Mouse (Mus musculus) testis, adult 2 months (tissue): ENCODE results near the gene Ctrl. TPM values are rescaled to one million over a fixed set of nuclear protein-coding genes. Genes with fewer than 3 reads are reported as not detected.
A peak's percentile ranks its signal among the peaks of the same experiment; 100 is the strongest.

Experiments used
- H3K27ac ChIP-seq: fragments of 200-500 bp; 2 replicates; pipeline ENCODE4 v1.5.1; 2012; ENCODE audit warnings: low read depth, low read length; ENCODE audit not compliant: control insufficient read depth, insufficient read depth
- H3K27me3 ChIP-seq: fragments of 200-500 bp; 2 replicates; pipeline ENCODE4 v1.6.1; 2012; ENCODE audit warnings: mild to moderate bottlenecking, low read length, moderate library complexity; ENCODE audit not compliant: control insufficient read depth, insufficient read depth
- H3K36me3 ChIP-seq: fragments of 200-500 bp; 2 replicates; pipeline ENCODE4 v1.6.1; 2012; ENCODE audit warnings: mild to moderate bottlenecking, low read length; ENCODE audit not compliant: control insufficient read depth, insufficient read depth
- H3K4me1 ChIP-seq: fragments of 200-500 bp; 2 replicates; pipeline ENCODE4 v1.6.1; 2012; ENCODE audit warnings: low read length; ENCODE audit not compliant: control insufficient read depth, insufficient read depth
- H3K4me3 ChIP-seq: fragments of 200-500 bp; 2 replicates; pipeline ENCODE4 v1.5.1; 2012; ENCODE audit warnings: low read depth, mild to moderate bottlenecking, low read length, moderate library complexity, mixed read lengths; ENCODE audit not compliant: control insufficient read depth
- CTCF ChIP-seq: fragments of 200-500 bp; IDR thresholded peaks from 2 replicates; pipeline ENCODE4 v1.5.1; 2012; ENCODE audit warnings: low read depth, mild to moderate bottlenecking, inconsistent platforms, low read length, moderate library complexity; ENCODE audit not compliant: control insufficient read depth, insufficient read depth, insufficient replicate concordance
- POLR2A ChIP-seq: fragments of 200-500 bp; IDR thresholded peaks from 2 replicates; pipeline ENCODE4 v1.6.1; 2012; ENCODE audit warnings: low read depth, mild to moderate bottlenecking, inconsistent platforms, low read length, moderate library complexity; ENCODE audit not compliant: control insufficient read depth
- polyA plus RNA-seq: library from polyadenylated mRNA; depleted of rRNA; stranded (reverse); fragments of >200 nt; gene quantifications from 2 replicates; pipeline ENCODE4 v1.2.3, GENCODE M21; 2012

The Ctrl gene
- polyA plus RNA-seq, 1 experiment, result 0.91 TPM

GRCm38 (mm10) chr8:105938306-105938669, 4.6 kb upstream of the Ctrl start, which contains the start of gene Psmb10:
TSS of gene Psmb10 (minus strand) at chr8:105938444.
- TF ChIP-seq POLR2A, result no peak
- no peak for TF ChIP-seq CTCF
- H3K4me3 ChIP-seq, result peak within 1 kb of the TSS; percentile 95
- peak within 1 kb of the TSS; percentile 86 for H3K27ac ChIP-seq
- no peaks in the 10 kb centered on the region for H3K27me3 ChIP-seq
- no peaks in the 10 kb centered on the region for H3K36me3 ChIP-seq
- H3K4me1 ChIP-seq, result peaks cover 13% of the 10 kb centered on the region

DNA sequence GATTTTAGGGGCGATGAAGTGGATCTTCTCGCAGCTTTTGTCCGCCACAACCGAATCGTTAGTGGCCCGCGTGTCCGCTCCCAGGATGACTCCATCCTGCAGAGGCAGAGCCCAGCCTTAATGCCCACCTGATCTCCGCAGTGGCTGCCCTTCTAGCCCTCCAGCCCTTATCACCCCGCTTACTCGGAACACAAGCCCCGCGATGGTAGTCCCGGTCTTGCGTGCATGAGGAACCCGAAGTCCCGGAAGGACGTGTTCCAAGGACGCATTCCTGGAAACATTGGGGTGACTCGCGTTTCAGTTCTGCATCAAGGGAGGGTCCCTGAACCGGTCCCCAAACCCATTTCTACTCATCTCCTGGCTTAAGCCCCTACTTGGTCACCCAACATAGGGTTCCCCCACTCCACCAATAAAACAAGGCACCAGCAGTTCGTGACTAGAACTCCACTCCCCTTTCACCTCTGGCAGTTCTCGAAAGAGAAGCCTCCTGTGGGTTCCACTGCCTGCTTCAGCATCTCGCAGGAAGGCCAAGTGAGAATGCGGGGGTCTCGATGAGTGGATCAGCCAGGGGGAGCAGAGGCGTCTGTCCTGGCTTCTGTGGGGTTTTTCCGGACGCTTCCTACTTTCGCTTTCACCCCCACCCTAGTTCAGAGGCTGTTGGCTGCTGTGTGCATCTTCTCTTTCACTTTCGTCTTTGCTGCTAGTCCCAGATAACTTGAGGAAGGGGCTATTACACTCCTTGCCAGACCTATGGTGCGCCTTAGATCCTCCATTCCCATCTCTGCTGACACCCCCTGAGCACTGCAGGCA, 4.0 kb upstream of the Ctrl start:
- H3K36me3 ChIP-seq, result no peaks in the 10 kb centered on the region
- TF ChIP-seq POLR2A (no peak), CTCF (no peak)
- H3K4me1 ChIP-seq, result peaks cover 13% of the 10 kb centered on the region
- H3K27ac ChIP-seq, result peak overlapping the region; percentile 86
- peak overlapping the region; percentile 95 for H3K4me3 ChIP-seq
- no peaks in the 10 kb centered on the region for H3K27me3 ChIP-seq

DNA sequence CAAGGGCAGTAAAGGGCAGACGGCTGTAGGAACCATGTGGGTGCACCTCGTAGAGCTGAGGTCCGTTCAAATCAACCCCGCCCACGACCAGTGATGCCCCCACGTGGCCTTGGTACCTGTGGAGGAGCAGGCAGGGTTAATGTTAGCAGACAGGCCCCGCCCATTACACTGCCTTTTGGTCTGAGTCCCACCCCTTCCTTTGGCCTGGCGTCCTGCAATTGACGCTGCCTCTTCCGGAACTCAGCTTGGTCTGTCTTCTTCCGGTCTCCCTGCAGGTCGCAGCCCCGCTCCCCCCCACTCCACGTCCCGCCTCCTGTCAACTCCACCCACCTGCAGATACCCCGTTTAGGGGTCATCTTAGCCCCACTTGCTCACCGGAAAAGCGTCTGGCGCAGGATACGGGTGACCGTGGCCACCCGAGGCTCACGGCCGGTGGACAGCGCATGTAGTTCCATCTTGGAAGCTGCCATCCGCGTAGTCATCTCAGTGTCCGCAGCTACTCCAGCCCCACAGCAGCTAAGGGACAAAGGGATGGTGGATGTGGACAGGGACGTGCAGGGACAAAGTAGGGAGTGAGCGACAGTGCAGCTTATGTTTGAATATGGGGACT, 3.3 kb upstream of the Ctrl start:
- peak; percentile 67 for TF ChIP-seq POLR2A
- no peak for TF ChIP-seq CTCF
- H3K27ac ChIP-seq, result peak overlapping the region; percentile 86
- peak overlapping the region; percentile 95 for H3K4me3 ChIP-seq
- H3K27me3 ChIP-seq, result no peaks in the 10 kb centered on the region
- H3K4me1 ChIP-seq, result peaks cover 13% of the 10 kb centered on the region
- no peaks in the 10 kb centered on the region for H3K36me3 ChIP-seq

DNA sequence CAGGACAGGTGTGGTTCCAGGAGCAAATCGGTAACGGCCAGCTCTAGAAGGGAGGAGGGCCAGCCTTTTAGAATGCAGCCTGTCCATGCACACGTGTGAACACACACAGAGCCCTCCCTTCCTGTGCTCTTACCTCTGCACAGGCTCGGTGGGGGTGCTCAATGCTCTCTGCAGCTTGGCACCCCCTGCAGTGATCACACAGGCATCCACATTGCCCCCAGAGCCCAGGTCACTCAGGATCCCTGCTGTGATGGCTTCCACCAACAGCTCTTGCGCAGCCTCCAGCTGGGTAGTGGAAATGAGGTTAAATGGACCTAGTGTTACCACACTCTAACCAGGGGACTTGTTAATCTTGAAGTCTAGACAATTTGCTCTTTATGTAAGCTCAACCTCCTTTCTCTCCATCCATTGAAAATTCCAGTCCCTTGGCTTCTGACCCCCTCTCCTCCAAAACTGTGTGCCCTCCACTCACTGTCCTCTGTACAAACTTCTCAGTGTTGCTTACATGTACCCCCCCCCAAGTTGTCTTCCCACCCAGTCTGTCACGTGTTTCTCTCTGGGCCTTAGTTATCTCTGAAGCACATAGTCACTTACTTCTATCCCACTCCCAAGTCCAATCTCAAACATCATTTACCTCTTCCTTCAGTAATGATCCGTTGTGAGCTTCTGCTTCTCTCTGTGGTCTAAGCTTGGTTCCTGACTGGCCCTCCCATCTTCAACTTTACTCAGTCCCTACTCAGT, 2.4 kb upstream of the Ctrl start:
- Histone ChIP-seq H3K4me3 (no peak overlapping the region), H3K4me1 (peaks cover 13% of the 10 kb centered on the region), H3K27ac (no peak overlapping the region), H3K27me3 (no peaks in the 10 kb centered on the region), H3K36me3 (no peaks in the 10 kb centered on the region)
- TF ChIP-seq POLR2A (no peak), CTCF (no peak)

GRCm38 (mm10) chr8:105935105-105935504, 1.4 kb upstream of the Ctrl start:
- peaks cover 13% of the 10 kb centered on the region for H3K4me1 ChIP-seq
- no peak overlapping the region for H3K27ac ChIP-seq
- H3K4me3 ChIP-seq, result no peak overlapping the region
- TF ChIP-seq CTCF, result no peak
- TF ChIP-seq POLR2A, result no peak
- H3K27me3 ChIP-seq, result no peaks in the 10 kb centered on the region
- no peaks in the 10 kb centered on the region for H3K36me3 ChIP-seq

- H3K4me1 ChIP-seq, result peaks cover 10% of the 10 kb centered on the region
- H3K27ac ChIP-seq, result no peak overlapping the region
- TF ChIP-seq POLR2A, result no peak
- no peak for TF ChIP-seq CTCF
- no peaks in the 10 kb centered on the region for H3K27me3 ChIP-seq
- no peak overlapping the region for H3K4me3 ChIP-seq
- no peaks in the 10 kb centered on the region for H3K36me3 ChIP-seq
These were observed 1.1 kb downstream of the Ctrl start for GRCm38 (mm10) chr8:105932525-105932924.

- Histone ChIP-seq H3K4me3 (no peak overlapping the region), H3K27me3 (no peaks in the 10 kb centered on the region), H3K4me1 (no peaks in the 10 kb centered on the region), H3K36me3 (no peaks in the 10 kb centered on the region), H3K27ac (no peak overlapping the region)
- TF ChIP-seq POLR2A (no peak), CTCF (no peak)
These were observed 2.4 kb downstream of the Ctrl start for GRCm38 (mm10) chr8:105931271-105931670.
